Mouse (Mus musculus) liver, adult 2 months (tissue): ENCODE results near the gene Tph2.

Experiments
- CTCF ChIP-seq: fragments of 200-500 bp; IDR thresholded peaks from 2 replicates; pipeline ENCODE4 v1.5.1; 2011; ENCODE audit warnings: low read depth, low read length, control low read depth
- POLR2A ChIP-seq: fragments of 200-500 bp; IDR thresholded peaks from 2 replicates; pipeline ENCODE4 v1.6.1; 2011; ENCODE audit warnings: low read length, control low read depth; ENCODE audit not compliant: insufficient read depth; ENCODE audit errors: extremely low read depth

DNA sequence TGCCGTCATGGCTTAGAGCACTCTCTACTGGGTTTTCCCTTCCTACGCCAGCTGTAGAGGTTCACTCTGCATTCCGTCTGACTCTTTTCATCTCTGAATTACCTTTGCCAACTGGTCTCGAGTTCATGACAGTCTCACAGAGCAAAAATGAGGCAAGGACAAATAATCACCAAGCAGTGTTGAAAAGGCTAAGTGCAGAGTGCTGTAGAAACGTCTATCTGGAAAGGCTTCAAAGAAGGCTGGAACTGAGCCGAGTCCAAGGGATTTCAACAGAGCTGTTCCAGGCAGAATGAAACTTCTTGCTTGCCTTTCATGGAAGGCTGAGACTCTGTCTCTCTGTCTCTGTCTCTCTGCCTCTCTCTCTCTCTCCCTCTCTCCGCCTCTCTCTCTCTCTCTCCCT, 47.8 kb downstream of the Tph2 start:
- TF ChIP-seq CTCF, result no peak
- TF ChIP-seq POLR2A, result no peak
